Mouse (Mus musculus) testis, adult 2 months (tissue): ENCODE results near the gene Slc39a5.

ENCODE experiments used
- CTCF ChIP-seq: fragments of 200-500 bp; IDR thresholded peaks from 2 replicates; pipeline ENCODE4 v1.5.1; 2012; ENCODE audit warnings: low read depth, mild to moderate bottlenecking, inconsistent platforms, low read length, moderate library complexity; ENCODE audit not compliant: control insufficient read depth, insufficient read depth, insufficient replicate concordance
- POLR2A ChIP-seq: fragments of 200-500 bp; IDR thresholded peaks from 2 replicates; pipeline ENCODE4 v1.6.1; 2012; ENCODE audit warnings: low read depth, mild to moderate bottlenecking, inconsistent platforms, low read length, moderate library complexity; ENCODE audit not compliant: control insufficient read depth

- TF ChIP-seq CTCF (no peak), POLR2A (no peak)
These were observed 43.3 kb upstream of the Slc39a5 start for GRCm38 (mm10) chr10:128444354-128444753.
